Mouse (Mus musculus): ENCODE measurements around the gene Lrrc45.

DNA sequence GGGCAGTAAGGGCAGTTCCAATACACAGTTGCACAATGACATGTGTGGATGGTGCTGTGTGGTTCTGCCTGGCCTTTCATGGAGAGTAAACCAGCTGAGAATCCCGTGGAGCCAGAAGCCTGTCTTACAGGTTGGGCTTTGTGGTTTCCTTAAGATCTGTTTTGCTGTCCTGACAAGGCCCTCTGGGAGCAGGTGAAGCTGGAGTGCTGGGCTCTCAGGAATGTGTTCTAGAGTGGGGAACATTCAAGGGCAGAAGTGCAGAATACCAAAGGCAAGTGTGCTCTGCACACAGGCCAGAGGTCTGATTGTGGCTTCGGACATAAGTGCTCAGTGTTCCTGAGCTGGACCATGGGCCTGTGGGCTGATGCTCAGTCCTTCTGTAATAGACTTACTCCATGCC is 29.1 kb upstream of the Lrrc45 start:
- TF ChIP-seq CTCF (IDR thresholded peaks at IDR 0.05; ENCODE audit: extremely low read depth, insufficient read length, insufficient replicate concordance, low read depth, low read length) (no peak), POLR2A (IDR thresholded peaks at IDR 0.05; ENCODE audit: low read depth, low read length) (no peak)

Data from small intestine, adult 2 months (tissue).